Mouse (Mus musculus): ENCODE data around the gene Ece2. TPM values are rescaled to one million over a fixed set of nuclear protein-coding genes. Genes with fewer than 3 reads are reported as not detected.

The Ece2 gene
- total RNA-seq, 1 experiment from 2014 or later: 15.0 TPM

- DNase-seq: no peak
These were observed 61.1 kb downstream of the Ece2 start for GRCm38 (mm10) chr16:20690774-20691173.

GRCm38 (mm10) chr16:20691617-20692016 lies 62.0 kb downstream of the Ece2 start:
- no peak for DNase-seq

GRCm38 (mm10) chr16:20692241-20692965 lies 62.8 kb downstream of the Ece2 start:
- no peak for DNase-seq

- peak; percentile 93 for DNase-seq
These were observed 63.6 kb downstream of the Ece2 start, which contains the start of gene Fam131a for GRCm38 (mm10) chr16:20693111-20693701. Gene Fam131a, plus strand, starts transcription at chr16:20693241.

- DNase-seq: no peak
These were observed 65.2 kb downstream of the Ece2 start for GRCm38 (mm10) chr16:20694781-20695180.

GRCm38 (mm10) chr16:20695622-20696323 lies 66.1 kb downstream of the Ece2 start:
- DNase-seq: peak; percentile 88

Small RNA genes within 50 kb of the gene (microRNA-seq; reads per million reads assigned to microRNA genes)
- gene Mir1224: 2.7 to 6.0 reads per million in 2 experiments

Other genes starting within 250 kb of the Ece2 start
- 73.8 and 89.1 TPM in 2 replicates for gene Abcc5, start 203.4 kb upstream of the Ece2 start, total RNA-seq (2021)
- gene Eif2b5, start 131.0 kb upstream of the Ece2 start, total RNA-seq (2021): 58.3 and 63.8 TPM in 2 replicates
- gene Dvl3, start 112.8 kb upstream of the Ece2 start, total RNA-seq (2021): 43.9 and 46.2 TPM in 2 replicates
- gene Ap2m1, start 94.3 kb upstream of the Ece2 start, total RNA-seq (2021): 291 and 310 TPM in 2 replicates
- gene Abcf3, start 81.3 kb upstream of the Ece2 start, total RNA-seq (2021): 87.3 and 101 TPM in 2 replicates
- gene Vwa5b2, start 40.4 kb upstream of the Ece2 start, total RNA-seq (2021): 1.5 TPM in 1 of 2 replicates, not detected in the other
- 7.2 and 9.1 TPM in 2 replicates for gene Eef1akmt4, start 18.2 kb upstream of the Ece2 start, total RNA-seq (2021)
- not detected in 2 replicates for gene Gm49333, start 18.2 kb upstream of the Ece2 start, total RNA-seq (2021)
- 26.2 and 41.4 TPM in 2 replicates for gene Alg3, start 18.1 kb upstream of the Ece2 start, total RNA-seq (2021)
- gene Camk2n2, start 8.5 kb upstream of the Ece2 start, total RNA-seq (2021): 15.8 and 27.8 TPM in 2 replicates
- gene Psmd2, start 21.8 kb downstream of the Ece2 start, total RNA-seq (2021): 279 and 296 TPM in 2 replicates
- 337 and 368 TPM in 2 replicates for gene Eif4g1, start 38.5 kb downstream of the Ece2 start, total RNA-seq (2021)
- 14.8 and 17.6 TPM in 2 replicates for gene Fam131a, start 63.4 kb downstream of the Ece2 start, total RNA-seq (2021)
- gene Polr2h, start 87.8 kb downstream of the Ece2 start, total RNA-seq (2021): 49.8 and 56.3 TPM in 2 replicates
- gene Clcn2, start 87.9 kb downstream of the Ece2 start, total RNA-seq (2021): 45.9 and 74.4 TPM in 2 replicates
- 8.1 and 13.5 TPM in 2 replicates for gene Chrd, start 103.3 kb downstream of the Ece2 start, total RNA-seq (2021)
- 1.6 and 3.2 TPM in 2 replicates for gene Thpo, start 104.7 kb downstream of the Ece2 start, total RNA-seq (2021)